Mouse (Mus musculus) G1E (cell line): ENCODE data around the gene Mpig6b.

Experiments used
- CTCF ChIP-seq: IDR thresholded peaks from 2 replicates; pipeline ENCODE4 v1.5.1; 2012; ENCODE audit warnings: low read depth, low read length, inconsistent platforms, mixed read lengths
- GATA1 ChIP-seq: IDR thresholded peaks from 2 replicates; pipeline ENCODE4 v1.6.1; 2012; ENCODE audit warnings: borderline replicate concordance, low read length, inconsistent platforms, mixed read lengths
- GATA2 ChIP-seq: IDR thresholded peaks from 2 replicates; pipeline ENCODE4 v1.6.1; 2012; ENCODE audit warnings: low read depth, low read length, inconsistent platforms, borderline replicate concordance
- POLR2AphosphoS5 ChIP-seq: IDR thresholded peaks from 2 replicates; pipeline ENCODE4 v1.6.1; 2012; ENCODE audit warnings: low read depth, low read length, inconsistent platforms; ENCODE audit not compliant: insufficient replicate concordance
- TAL1 ChIP-seq: conservative IDR thresholded peaks from 2 replicates; pipeline ENCODE4 v1.6.1; 2012; ENCODE audit warnings: low read depth, low read length, inconsistent platforms, mixed read lengths

- no peak; the same call in 1 of the 2 replicates for TF ChIP-seq CTCF
- TF ChIP-seq TAL1: peak; percentile 52
- no peak for TF ChIP-seq GATA1
- TF ChIP-seq POLR2AphosphoS5: no peak
- no peak for TF ChIP-seq GATA2
Measured at GRCm38 (mm10) chr17:35079778-35080177, 13.8 kb upstream of the Mpig6b start.
